Mouse (Mus musculus): ENCODE measurements at regions not wholly inside any gene's neighbourhood (a gene's known extent, or its start where the extent isn't known, plus 50 kb on each side); places are given as distances from the start of the nearest gene placed in this dataset.
A peak's percentile ranks its signal among the peaks of the same experiment; 100 is the strongest.

GRCm38 (mm10) chr2:160225450-160225849 lies 108.5 kb downstream of the Gm826 start:
- no peak overlapping the region for H3K4me3 ChIP-seq (replicated peaks)

GRCm38 (mm10) chr2:160223366-160223765 lies 110.6 kb downstream of the Gm826 start:
- peaks cover 17% of the 10 kb centered on the region for H3K27me3 ChIP-seq (replicated peaks)
- no peaks in the 10 kb centered on the region for H3K9me3 ChIP-seq (replicated peaks)
- H3K4me2 ChIP-seq: no peak overlapping the region
- no peak overlapping the region for H3K27ac ChIP-seq (replicated peaks)
- no peak overlapping the region for H3K9ac ChIP-seq (replicated peaks)
- no peaks in the 10 kb centered on the region for H3K36me3 ChIP-seq
- ATAC-seq (ENCODE audit: low FRiP score): no peak
- H3K4me3 ChIP-seq (replicated peaks): no peak overlapping the region
- H3K4me1 ChIP-seq: no peaks in the 10 kb centered on the region
- 94% methylated on average over 8 of the region's 8 CpGs for WGBS

More at GRCm38 (mm10) chr2:160225450-160225849, 108.5 kb downstream of the Gm826 start:
- Histone ChIP-seq H3K9ac (replicated peaks) (no peak overlapping the region), H3K9me3 (replicated peaks) (no peaks in the 10 kb centered on the region), H3K27me3 (replicated peaks) (peaks cover 18% of the 10 kb centered on the region), H3K36me3 (no peaks in the 10 kb centered on the region), H3K4me2 (no peak overlapping the region), H3K4me1 (no peaks in the 10 kb centered on the region), H3K27ac (replicated peaks) (no peak overlapping the region)
- WGBS: 76% methylated on average over 5 of the region's 5 CpGs
- no peak for ATAC-seq (ENCODE audit: low FRiP score)

- no peak for ATAC-seq (ENCODE audit: low FRiP score)
- Histone ChIP-seq H3K36me3 (no peaks in the 10 kb centered on the region), H3K4me1 (no peaks in the 10 kb centered on the region), H3K27ac (replicated peaks) (no peak overlapping the region), H3K27me3 (replicated peaks) (peaks cover 16% of the 10 kb centered on the region), H3K4me3 (replicated peaks) (no peak overlapping the region), H3K9ac (replicated peaks) (no peak overlapping the region), H3K4me2 (no peak overlapping the region), H3K9me3 (replicated peaks) (no peaks in the 10 kb centered on the region)
- WGBS: 42% methylated on average over 10 of the region's 11 CpGs
Observed at GRCm38 (mm10) chr2:160221772-160222171, 112.2 kb downstream of the Gm826 start.

- Histone ChIP-seq H3K4me3 (replicated peaks) (no peak overlapping the region), H3K36me3 (no peaks in the 10 kb centered on the region), H3K4me2 (no peak overlapping the region), H3K27me3 (replicated peaks) (peaks cover 16% of the 10 kb centered on the region), H3K27ac (replicated peaks) (no peak overlapping the region), H3K9me3 (replicated peaks) (no peaks in the 10 kb centered on the region), H3K9ac (replicated peaks) (no peak overlapping the region), H3K4me1 (no peaks in the 10 kb centered on the region)
- WGBS: 15% methylated on average over 7 of the region's 7 CpGs
- ATAC-seq (ENCODE audit: low FRiP score): no peak
Observed at GRCm38 (mm10) chr2:160220562-160221021, 113.4 kb downstream of the Gm826 start.

GRCm38 (mm10) chr2:160214032-160214812 lies 119.7 kb downstream of the Gm826 start:
- ATAC-seq (ENCODE audit: low FRiP score): no peak
- no peaks in the 10 kb centered on the region for H3K4me1 ChIP-seq
- no peaks in the 10 kb centered on the region for H3K36me3 ChIP-seq
- H3K4me3 ChIP-seq (replicated peaks): no peak overlapping the region
- no peak overlapping the region for H3K27ac ChIP-seq (replicated peaks)
- H3K27me3 ChIP-seq (replicated peaks): no peaks in the 10 kb centered on the region; the same call in 1 of the 2 replicates
- 89% methylated on average over 10 of the region's 10 CpGs for WGBS
- no peak overlapping the region for H3K9ac ChIP-seq (replicated peaks)
- H3K9me3 ChIP-seq (replicated peaks): no peaks in the 10 kb centered on the region
- no peak overlapping the region for H3K4me2 ChIP-seq

GRCm38 (mm10) chr2:160210507-160210906 lies 123.5 kb downstream of the Gm826 start:
- peaks cover 5% of the 10 kb centered on the region; the same call in 1 of the 2 replicates for H3K27me3 ChIP-seq (replicated peaks)
- H3K4me1 ChIP-seq: no peaks in the 10 kb centered on the region
- no peak overlapping the region for H3K9ac ChIP-seq (replicated peaks)
- H3K9me3 ChIP-seq (replicated peaks): no peaks in the 10 kb centered on the region
- 72% methylated on average over 3 of the region's 3 CpGs for WGBS
- no peak overlapping the region for H3K4me3 ChIP-seq (replicated peaks)
- no peak for ATAC-seq (ENCODE audit: low FRiP score)
- no peaks in the 10 kb centered on the region for H3K36me3 ChIP-seq
- no peak overlapping the region for H3K4me2 ChIP-seq
- no peak overlapping the region for H3K27ac ChIP-seq (replicated peaks)

GRCm38 (mm10) chr2:160209589-160210264 lies 124.2 kb downstream of the Gm826 start:
- H3K36me3 ChIP-seq: no peaks in the 10 kb centered on the region
- H3K9me3 ChIP-seq (replicated peaks): no peaks in the 10 kb centered on the region
- WGBS: 81% methylated on average over 12 of the region's 12 CpGs
- no peak overlapping the region for H3K4me3 ChIP-seq (replicated peaks)
- no peak for ATAC-seq (ENCODE audit: low FRiP score)
- H3K4me2 ChIP-seq: no peak overlapping the region
- H3K9ac ChIP-seq (replicated peaks): no peak overlapping the region
- H3K27ac ChIP-seq (replicated peaks): no peak overlapping the region
- no peaks in the 10 kb centered on the region for H3K4me1 ChIP-seq
- H3K27me3 ChIP-seq (replicated peaks): peaks cover 5% of the 10 kb centered on the region; the same call in 1 of the 2 replicates

GRCm38 (mm10) chr2:160208295-160208694 lies 125.7 kb downstream of the Gm826 start:
- Histone ChIP-seq H3K4me1 (no peaks in the 10 kb centered on the region), H3K9me3 (replicated peaks) (no peaks in the 10 kb centered on the region), H3K4me2 (no peak overlapping the region), H3K9ac (replicated peaks) (no peak overlapping the region), H3K4me3 (replicated peaks) (no peak overlapping the region), H3K36me3 (no peaks in the 10 kb centered on the region), H3K27me3 (replicated peaks) (peaks cover 5% of the 10 kb centered on the region; the same call in 1 of the 2 replicates), H3K27ac (replicated peaks) (no peak overlapping the region)
- WGBS: 82% methylated on average over 3 of the region's 3 CpGs
- no peak for ATAC-seq (ENCODE audit: low FRiP score)

- no peak for ATAC-seq (ENCODE audit: low FRiP score)
- Histone ChIP-seq H3K4me1 (no peaks in the 10 kb centered on the region), H3K27ac (replicated peaks) (no peak overlapping the region), H3K27me3 (replicated peaks) (peaks cover 5% of the 10 kb centered on the region; the same call in 1 of the 2 replicates), H3K4me3 (replicated peaks) (no peak overlapping the region), H3K36me3 (no peaks in the 10 kb centered on the region), H3K9me3 (replicated peaks) (no peaks in the 10 kb centered on the region), H3K9ac (replicated peaks) (no peak overlapping the region), H3K4me2 (no peak overlapping the region)
- WGBS: 72% methylated on average over 4 of the region's 4 CpGs
Observed at GRCm38 (mm10) chr2:160207226-160207625, 126.7 kb downstream of the Gm826 start.

- 66% methylated on average over 4 of the region's 4 CpGs for WGBS
- Histone ChIP-seq H3K27ac (replicated peaks) (no peak overlapping the region), H3K9me3 (replicated peaks) (no peaks in the 10 kb centered on the region), H3K4me2 (peak overlapping the region; percentile 11; the same call in 1 of the 2 replicates), H3K4me3 (replicated peaks) (no peak overlapping the region), H3K9ac (replicated peaks) (no peak overlapping the region), H3K36me3 (no peaks in the 10 kb centered on the region), H3K27me3 (replicated peaks) (no peaks in the 10 kb centered on the region), H3K4me1 (peaks cover 6% of the 10 kb centered on the region)
- ATAC-seq (ENCODE audit: low FRiP score): no peak
Observed at GRCm38 (mm10) chr2:160192661-160193060, 141.3 kb downstream of the Gm826 start.

GRCm38 (mm10) chr2:160186106-160186505 lies 147.9 kb downstream of the Gm826 start:
- Histone ChIP-seq H3K27ac (replicated peaks) (no peak overlapping the region), H3K4me3 (replicated peaks) (no peak overlapping the region), H3K9me3 (replicated peaks) (no peaks in the 10 kb centered on the region), H3K27me3 (replicated peaks) (no peaks in the 10 kb centered on the region), H3K4me1 (no peaks in the 10 kb centered on the region), H3K4me2 (no peak overlapping the region), H3K36me3 (no peaks in the 10 kb centered on the region), H3K9ac (replicated peaks) (no peak overlapping the region)
- 82% methylated on average over 5 of the region's 5 CpGs for WGBS
- no peak for ATAC-seq (ENCODE audit: low FRiP score)
